Mouse (Mus musculus): ENCODE measurements around the gene Suox.

GRCm38 (mm10) chr10:128695992-128696807 is 22.3 kb upstream of the Suox start, which contains the start of gene Rab5b:
- TF ChIP-seq POLR2A (IDR thresholded peaks at IDR 0.05; ENCODE audit: insufficient read depth, low read depth, low read length) (peak; percentile 87), CTCF (IDR thresholded peaks at IDR 0.05) (no peak)
